Mouse (Mus musculus): ENCODE measurements around the gene Taar2. TPM values are rescaled to one million over a fixed set of nuclear protein-coding genes. Genes with fewer than 3 reads are reported as not detected.
A peak's percentile ranks its signal among the peaks of the same experiment; 100 is the strongest.

The Taar2 gene
- polyA plus RNA-seq, 1 experiment = not detected

DNA sequence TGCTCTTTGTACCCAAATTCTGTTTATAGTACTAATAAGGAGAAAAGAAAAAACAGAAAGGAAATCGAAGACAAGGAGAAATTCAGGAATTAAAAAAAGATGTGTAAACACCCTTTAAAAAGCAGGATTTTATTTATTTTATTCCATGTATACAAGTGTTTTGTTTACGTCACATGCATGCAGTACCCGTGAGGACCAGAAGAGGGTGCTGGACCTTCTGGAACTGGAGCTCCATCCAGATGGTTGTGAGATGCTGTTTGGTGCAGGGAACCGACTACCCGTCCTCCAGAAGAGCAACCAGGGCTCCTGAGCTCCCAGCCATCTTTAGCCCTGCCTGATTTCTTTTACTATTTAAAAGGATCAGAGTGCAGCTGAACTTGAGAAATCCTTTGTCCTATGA lies 4.1 kb downstream of the Taar2 start:
- TF ChIP-seq CTCF (IDR thresholded peaks at IDR 0.05; ENCODE audit: extremely low read depth, insufficient read depth, low read length) = no peak
- TF ChIP-seq POLR2A (IDR thresholded peaks at IDR 0.05; ENCODE audit: extremely low read depth, insufficient read depth, low read length) = no peak
- H3K4me3 ChIP-seq (ENCODE audit: insufficient read depth, low read length) = no peak overlapping the region
- H3K27ac ChIP-seq (ENCODE audit: insufficient read depth, low read length) = no peak overlapping the region
- no peaks in the 10 kb centered on the region for H3K4me1 ChIP-seq (ENCODE audit: control insufficient read depth, insufficient read depth, low read length)

DNA sequence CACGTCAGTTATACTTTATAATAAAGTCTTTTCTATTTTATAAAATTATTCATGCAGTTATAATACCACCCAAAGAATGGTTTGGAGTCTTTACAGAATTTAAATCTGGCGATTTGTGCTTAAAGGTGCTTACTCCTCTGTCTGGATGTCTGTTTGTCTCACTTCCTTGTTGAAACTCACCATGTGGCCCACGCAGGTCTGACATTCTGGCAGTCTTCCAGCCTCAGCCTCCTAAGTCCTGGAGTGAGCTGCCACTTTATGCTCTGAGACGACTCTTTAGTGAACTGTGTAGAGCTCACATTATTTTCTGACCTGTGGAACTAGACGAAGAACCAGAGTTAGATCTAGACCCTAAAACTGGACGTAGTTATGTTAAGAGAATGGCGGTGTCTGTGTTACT lies 9.7 kb downstream of the Taar2 start:
- no peak overlapping the region for H3K27ac ChIP-seq (ENCODE audit: insufficient read depth, low read length)
- H3K4me3 ChIP-seq (ENCODE audit: insufficient read depth, low read length) = no peak overlapping the region
- no peaks in the 10 kb centered on the region for H3K4me1 ChIP-seq (ENCODE audit: control insufficient read depth, insufficient read depth, low read length)
- no peak for TF ChIP-seq POLR2A (IDR thresholded peaks at IDR 0.05; ENCODE audit: extremely low read depth, insufficient read depth, low read length)
- TF ChIP-seq CTCF (IDR thresholded peaks at IDR 0.05; ENCODE audit: extremely low read depth, insufficient read depth, low read length) = no peak

DNA sequence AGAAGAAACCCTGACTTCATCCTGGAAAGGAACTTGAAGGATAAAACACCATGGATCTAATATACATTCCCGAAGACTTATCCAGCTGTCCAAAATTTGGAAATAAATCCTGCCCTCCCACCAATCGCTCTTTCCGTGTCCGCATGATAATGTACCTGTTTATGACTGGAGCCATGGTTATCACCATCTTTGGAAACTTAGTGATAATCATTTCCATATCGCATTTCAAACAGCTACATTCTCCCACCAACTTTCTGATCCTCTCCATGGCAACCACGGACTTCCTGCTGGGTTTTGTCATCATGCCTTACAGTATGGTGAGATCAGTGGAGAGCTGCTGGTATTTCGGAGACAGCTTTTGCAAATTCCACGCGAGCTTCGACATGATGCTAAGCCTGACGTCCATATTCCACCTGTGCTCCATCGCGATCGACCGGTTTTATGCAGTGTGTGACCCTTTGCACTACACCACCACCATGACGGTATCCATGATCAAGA lies 11.2 kb downstream of the Taar2 start, which contains the start of gene Taar3:
Gene Taar3 (plus strand): TSS at position 51 of the 498 bp plus-strand sequence.
- H3K4me1 ChIP-seq (ENCODE audit: control insufficient read depth, insufficient read depth, low read length) = no peaks in the 10 kb centered on the region
- H3K27ac ChIP-seq (ENCODE audit: insufficient read depth, low read length) = no peak within 1 kb of the TSS
- 0 out of 2 replicates have a peak within 1 kb of the TSS, but pooled peaks have one; percentile 3 for H3K4me3 ChIP-seq (ENCODE audit: insufficient read depth, low read length)
- no peak for TF ChIP-seq CTCF (IDR thresholded peaks at IDR 0.05; ENCODE audit: extremely low read depth, insufficient read depth, low read length)
- TF ChIP-seq POLR2A (IDR thresholded peaks at IDR 0.05; ENCODE audit: extremely low read depth, insufficient read depth, low read length) = no peak

DNA sequence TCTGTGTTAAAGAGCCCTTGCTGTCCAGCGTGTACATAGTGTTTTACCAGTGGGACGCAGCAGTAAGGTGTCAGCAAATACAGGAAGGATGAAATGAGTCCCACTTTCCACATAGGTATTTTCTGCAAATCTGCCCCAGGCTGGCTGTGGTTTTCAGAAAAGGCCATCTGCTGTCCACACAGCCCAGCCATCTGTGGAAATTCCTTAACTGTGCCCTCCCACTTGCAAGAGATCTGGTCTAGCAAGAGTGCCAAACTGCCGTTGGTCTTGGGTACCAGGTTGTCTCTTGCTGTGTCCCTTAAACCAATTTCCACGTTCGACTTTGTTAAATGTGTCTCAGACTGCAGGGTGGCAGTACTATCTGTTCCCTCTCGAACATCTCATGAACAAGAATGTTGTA lies 13.3 kb downstream of the Taar2 start:
- H3K27ac ChIP-seq (ENCODE audit: insufficient read depth, low read length) = no peak overlapping the region
- TF ChIP-seq CTCF (IDR thresholded peaks at IDR 0.05; ENCODE audit: extremely low read depth, insufficient read depth, low read length) (no peak), POLR2A (IDR thresholded peaks at IDR 0.05; ENCODE audit: extremely low read depth, insufficient read depth, low read length) (no peak)
- H3K4me1 ChIP-seq (ENCODE audit: control insufficient read depth, insufficient read depth, low read length) = no peaks in the 10 kb centered on the region
- no peak overlapping the region for H3K4me3 ChIP-seq (ENCODE audit: insufficient read depth, low read length)

DNA sequence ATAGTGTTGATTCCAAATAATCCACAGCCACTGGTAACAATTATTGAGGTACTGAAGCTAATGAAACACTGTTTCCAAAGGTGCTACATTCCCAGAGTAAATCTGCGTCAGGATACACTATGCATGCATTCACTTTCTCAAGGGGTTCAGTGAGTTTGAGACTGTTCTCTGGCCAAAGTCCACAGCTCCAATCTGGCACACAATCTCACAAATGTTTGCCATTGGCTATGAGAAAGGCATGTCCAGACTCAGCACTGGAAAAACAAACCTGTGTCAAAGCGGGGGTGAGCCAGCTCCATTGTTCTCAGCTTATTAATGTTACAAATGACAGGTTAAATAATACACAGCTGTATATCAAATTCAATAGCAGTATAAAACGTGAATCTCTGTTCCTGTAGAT lies 20.7 kb downstream of the Taar2 start:
- Histone ChIP-seq H3K4me1 (ENCODE audit: control insufficient read depth, insufficient read depth, low read length) (no peaks in the 10 kb centered on the region), H3K27ac (ENCODE audit: insufficient read depth, low read length) (no peak overlapping the region), H3K4me3 (ENCODE audit: insufficient read depth, low read length) (no peak overlapping the region)
- TF ChIP-seq CTCF (IDR thresholded peaks at IDR 0.05; ENCODE audit: extremely low read depth, insufficient read depth, low read length) (no peak), POLR2A (IDR thresholded peaks at IDR 0.05; ENCODE audit: extremely low read depth, insufficient read depth, low read length) (no peak)

DNA sequence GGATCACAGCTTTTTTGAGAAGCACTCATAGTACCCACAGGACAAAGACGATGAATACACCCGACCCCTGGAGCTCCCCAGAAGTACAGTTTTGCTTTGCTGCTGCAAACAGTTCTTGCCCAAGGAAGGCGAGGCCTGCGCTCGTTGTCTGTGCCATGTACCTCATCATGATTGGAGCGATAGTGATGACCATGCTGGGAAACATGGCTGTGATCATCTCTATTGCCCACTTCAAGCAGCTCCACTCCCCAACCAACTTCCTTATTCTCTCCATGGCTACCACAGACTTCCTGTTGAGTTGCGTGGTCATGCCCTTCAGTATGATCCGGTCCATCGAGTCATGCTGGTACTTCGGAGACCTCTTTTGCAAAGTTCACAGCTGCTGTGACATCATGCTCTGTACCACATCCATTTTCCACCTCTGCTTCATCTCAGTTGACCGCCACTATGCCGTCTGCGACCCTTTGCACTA lies 22.1 kb downstream of the Taar2 start, which contains the start of gene Taar4:
Gene Taar4 (plus strand): TSS at position 51 of the 472 bp plus-strand sequence.
- no peaks in the 10 kb centered on the region for H3K4me1 ChIP-seq (ENCODE audit: control insufficient read depth, insufficient read depth, low read length)
- H3K4me3 ChIP-seq (ENCODE audit: insufficient read depth, low read length) = no peak within 1 kb of the TSS
- H3K27ac ChIP-seq (ENCODE audit: insufficient read depth, low read length) = no peak within 1 kb of the TSS
- TF ChIP-seq POLR2A (IDR thresholded peaks at IDR 0.05; ENCODE audit: extremely low read depth, insufficient read depth, low read length) = no peak
- TF ChIP-seq CTCF (IDR thresholded peaks at IDR 0.05; ENCODE audit: extremely low read depth, insufficient read depth, low read length) = no peak

DNA sequence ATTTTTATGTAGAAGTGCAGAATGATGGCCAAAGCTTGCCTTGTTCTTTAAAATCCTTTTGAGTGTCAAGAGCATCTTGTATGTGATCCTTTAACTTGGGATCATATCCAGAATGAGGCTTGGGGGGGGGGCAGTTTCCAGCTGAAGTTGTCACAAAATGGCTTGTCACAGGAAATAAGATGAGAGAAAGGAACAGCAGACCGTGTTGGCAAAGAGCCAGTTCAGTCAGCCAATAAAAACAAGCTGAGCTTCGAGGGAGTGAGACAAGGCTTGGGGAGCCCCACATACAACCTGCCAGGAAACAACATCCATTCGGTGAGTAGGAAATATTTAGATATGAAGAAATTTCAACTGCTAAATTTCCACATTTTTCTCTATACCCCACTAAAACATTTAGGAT lies 25.1 kb downstream of the Taar2 start:
- no peak for TF ChIP-seq CTCF (IDR thresholded peaks at IDR 0.05; ENCODE audit: extremely low read depth, insufficient read depth, low read length)
- H3K4me3 ChIP-seq (ENCODE audit: insufficient read depth, low read length) = no peak overlapping the region

DNA sequence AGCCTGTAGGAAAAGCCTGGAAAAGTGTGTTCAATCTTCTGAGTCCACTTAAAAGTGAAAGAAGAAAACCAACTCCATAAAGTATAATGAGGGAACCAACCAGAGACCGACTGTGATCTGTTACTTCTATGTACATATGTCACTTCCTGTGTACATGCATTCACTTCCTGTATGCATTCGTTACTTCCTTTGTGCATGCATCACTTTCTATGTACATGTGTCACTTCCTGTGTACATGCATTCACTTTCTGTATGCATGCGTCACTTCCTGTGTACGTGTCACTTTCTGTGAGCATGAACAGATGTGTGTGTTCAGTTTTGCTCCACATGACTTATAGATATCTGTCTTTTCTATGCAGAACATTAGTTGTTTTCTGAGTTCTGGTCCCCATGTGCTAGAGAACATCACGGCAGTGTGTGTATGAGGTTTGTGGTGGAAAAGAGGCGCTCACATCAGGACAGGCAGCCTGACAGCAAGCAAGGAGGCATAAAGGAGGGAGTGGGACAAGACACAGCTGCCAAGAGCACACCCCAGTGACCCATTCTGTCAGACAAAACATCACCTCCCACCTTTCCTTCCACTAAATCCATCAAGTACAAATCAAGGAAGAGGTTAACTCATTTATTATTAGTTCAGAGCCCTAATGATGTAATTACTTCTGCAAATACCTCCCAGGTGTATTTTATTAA lies 26.7 kb downstream of the Taar2 start:
- Histone ChIP-seq H3K27ac (ENCODE audit: insufficient read depth, low read length) (no peak overlapping the region), H3K4me3 (ENCODE audit: insufficient read depth, low read length) (no peak overlapping the region), H3K4me1 (ENCODE audit: control insufficient read depth, insufficient read depth, low read length) (no peaks in the 10 kb centered on the region)
- TF ChIP-seq CTCF (IDR thresholded peaks at IDR 0.05; ENCODE audit: extremely low read depth, insufficient read depth, low read length) (no peak), POLR2A (IDR thresholded peaks at IDR 0.05; ENCODE audit: extremely low read depth, insufficient read depth, low read length) (no peak)

More for the DNA sequence above, 25.1 kb downstream of the Taar2 start:
- Histone ChIP-seq H3K4me1 (ENCODE audit: control insufficient read depth, insufficient read depth, low read length) (no peaks in the 10 kb centered on the region), H3K27ac (ENCODE audit: insufficient read depth, low read length) (no peak overlapping the region)

DNA sequence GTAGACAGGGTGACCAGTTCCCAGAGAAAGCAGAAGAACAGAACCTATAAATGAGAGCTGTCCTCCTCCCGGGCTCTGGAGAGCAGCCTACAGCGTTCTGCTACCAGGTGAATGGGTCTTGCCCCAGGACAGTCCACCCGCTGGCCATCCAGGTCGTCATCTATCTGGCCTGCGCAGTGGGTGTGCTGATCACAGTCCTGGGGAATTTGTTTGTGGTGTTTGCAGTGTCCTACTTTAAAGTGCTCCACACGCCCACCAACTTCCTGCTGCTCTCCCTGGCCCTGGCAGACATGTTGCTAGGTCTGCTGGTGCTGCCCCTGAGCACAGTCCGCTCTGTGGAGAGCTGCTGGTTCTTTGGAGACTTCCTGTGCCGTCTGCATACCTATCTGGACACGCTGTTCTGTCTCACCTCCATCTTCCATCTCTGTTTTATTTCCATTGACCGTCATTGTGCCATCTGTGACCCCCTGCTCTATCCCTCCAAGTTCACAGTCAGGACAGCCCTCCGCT lies 32.3 kb downstream of the Taar2 start, which contains the start of gene Taar5:
Gene Taar5 (plus strand): TSS at position 51 of the 510 bp plus-strand sequence.
- Histone ChIP-seq H3K4me1 (ENCODE audit: control insufficient read depth, insufficient read depth, low read length) (no peaks in the 10 kb centered on the region), H3K27ac (ENCODE audit: insufficient read depth, low read length) (no peak within 1 kb of the TSS), H3K4me3 (ENCODE audit: insufficient read depth, low read length) (no peak within 1 kb of the TSS)
- TF ChIP-seq POLR2A (IDR thresholded peaks at IDR 0.05; ENCODE audit: extremely low read depth, insufficient read depth, low read length) (no peak), CTCF (IDR thresholded peaks at IDR 0.05; ENCODE audit: extremely low read depth, insufficient read depth, low read length) (no peak)

DNA sequence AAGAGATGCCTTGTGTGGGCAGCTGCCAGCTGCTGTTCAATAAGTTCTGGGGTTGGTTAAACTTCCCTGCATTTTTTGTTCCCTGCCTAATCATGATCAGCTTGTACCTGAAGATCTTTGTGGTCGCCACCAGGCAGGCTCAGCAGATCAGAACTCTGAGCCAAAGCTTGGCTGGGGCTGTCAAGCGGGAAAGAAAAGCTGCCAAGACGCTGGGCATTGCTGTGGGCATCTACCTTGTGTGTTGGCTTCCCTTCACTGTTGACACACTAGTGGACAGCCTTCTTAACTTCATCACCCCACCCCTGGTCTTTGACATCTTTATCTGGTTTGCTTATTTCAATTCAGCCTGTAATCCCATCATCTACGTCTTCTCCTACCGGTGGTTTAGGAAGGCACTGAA lies 32.9 kb downstream of the Taar2 start:
- H3K4me1 ChIP-seq (ENCODE audit: control insufficient read depth, insufficient read depth, low read length) = no peaks in the 10 kb centered on the region
- no peak overlapping the region for H3K4me3 ChIP-seq (ENCODE audit: insufficient read depth, low read length)
- no peak overlapping the region for H3K27ac ChIP-seq (ENCODE audit: insufficient read depth, low read length)
- no peak for TF ChIP-seq CTCF (IDR thresholded peaks at IDR 0.05; ENCODE audit: extremely low read depth, insufficient read depth, low read length)

All from cortical plate, adult 2 months (tissue).